Mouse (Mus musculus) C2C12 (cell line): Measurements from ENCODE around the gene Fastk.

Experiments
- CEBPB ChIP-seq: IDR thresholded peaks from one replicate; pipeline ENCODE4 v1.6.1; 2011; ENCODE audit warnings: low read depth, mild to moderate bottlenecking, control low read depth, moderate library complexity
- CTCF ChIP-seq: IDR thresholded peaks from one replicate; pipeline ENCODE4 v1.5.1; 2011; ENCODE audit not compliant: control insufficient read depth, insufficient read depth, insufficient read length
- MAX ChIP-seq: IDR thresholded peaks from one replicate; pipeline ENCODE4 v1.6.1; 2011; ENCODE audit warnings: mild to moderate bottlenecking, control low read depth
- USF1 ChIP-seq: IDR thresholded peaks from one replicate; pipeline ENCODE4 v1.6.1; 2011; ENCODE audit warnings: low read depth, mild to moderate bottlenecking, control low read depth, moderate library complexity

GRCm38 (mm10) chr5:24443204-24443603 lies 1.9 kb downstream of the Fastk start:
- TF ChIP-seq USF1: no peak
- no peak for TF ChIP-seq MAX
- TF ChIP-seq CTCF: no peak
- no peak for TF ChIP-seq CEBPB
